Mouse (Mus musculus) olfactory bulb, adult 2 months (tissue): ENCODE results near the gene Efna4.

Source experiments
- CTCF ChIP-seq: fragments of 200-500 bp; IDR thresholded peaks from 2 replicates; pipeline ENCODE4 v1.5.1; 2012; ENCODE audit warnings: low read depth, mild to moderate bottlenecking, low read length, moderate library complexity; ENCODE audit not compliant: insufficient read depth
- POLR2A ChIP-seq: fragments of 200-500 bp; IDR thresholded peaks from 2 replicates; pipeline ENCODE4 v1.6.1; 2012; ENCODE audit warnings: mild to moderate bottlenecking, low read depth, low read length, moderate library complexity; ENCODE audit not compliant: insufficient read depth

DNA sequence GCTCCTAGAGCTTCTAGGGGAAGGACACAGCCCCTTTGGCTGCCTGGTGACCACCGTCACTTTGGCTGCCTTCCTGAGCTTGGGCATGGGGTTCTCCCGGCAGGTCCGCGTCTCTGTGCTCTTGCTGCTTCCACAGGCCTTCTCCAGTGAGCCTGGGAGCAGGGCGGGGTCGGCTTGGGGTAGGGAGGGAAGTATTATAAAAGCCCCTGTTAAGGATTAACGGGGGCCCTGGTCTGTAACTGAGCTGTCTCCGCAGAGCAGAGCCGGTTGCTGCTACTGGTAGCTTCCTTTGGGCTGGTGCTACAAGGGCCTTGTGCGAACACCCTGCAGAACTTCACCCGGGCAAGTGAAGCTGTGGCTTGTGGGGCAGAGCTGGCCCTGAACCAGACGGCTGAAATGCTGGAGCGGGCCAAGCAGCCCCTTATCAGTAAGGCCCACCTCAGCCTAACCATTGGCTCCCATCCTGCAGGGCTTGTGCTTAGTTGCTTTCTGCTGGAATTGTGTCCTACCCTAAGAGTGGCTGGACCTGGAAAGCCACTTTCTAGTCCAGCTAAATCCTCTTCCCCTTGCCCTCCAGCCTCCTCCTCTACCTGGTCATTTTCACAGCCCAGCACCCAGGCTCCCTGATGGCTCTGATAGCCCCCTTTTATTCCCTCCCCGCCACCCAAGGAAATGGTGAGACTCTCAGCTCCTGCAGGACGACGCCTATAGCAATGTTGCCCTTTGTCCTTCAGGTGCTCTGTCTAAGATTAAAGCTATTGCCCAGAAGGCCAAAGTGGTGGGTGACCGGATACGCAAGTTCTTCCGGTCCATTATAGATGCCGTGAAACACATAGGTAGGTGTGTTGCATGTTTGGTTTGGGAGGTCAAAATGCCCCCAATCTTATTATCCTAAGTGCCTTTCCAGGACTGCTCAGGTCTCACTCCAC is 27.9 kb upstream of the Efna4 start:
- no peak for TF ChIP-seq CTCF
- no peak for TF ChIP-seq POLR2A
